Mouse (Mus musculus) kidney, adult 2 months (tissue): Measurements from ENCODE around the gene Dbh. TPM values are rescaled to one million over a fixed set of nuclear protein-coding genes. Genes with fewer than 3 reads are reported as not detected.

Source experiments
- DNase-seq: peaks from one replicate; pipeline ENCODE4 v3.0.0; 2021
- H3K27ac ChIP-seq: fragments of 200-500 bp; 2 replicates; pipeline ENCODE4 v1.5.1; 2012; ENCODE audit warnings: low read depth, low read length, control low read depth, inconsistent platforms; ENCODE audit not compliant: insufficient read depth
- H3K27me3 ChIP-seq: fragments of 200-500 bp; replicated peaks from 2 replicates; pipeline ENCODE4 v1.6.1; 2012; ENCODE audit warnings: mild to moderate bottlenecking, moderate library complexity, low read length, inconsistent platforms; ENCODE audit not compliant: control insufficient read depth, insufficient read depth
- H3K36me3 ChIP-seq: fragments of 200-500 bp; 2 replicates; pipeline ENCODE4 v1.6.1; 2012; ENCODE audit warnings: mild to moderate bottlenecking, moderate library complexity, low read length, inconsistent platforms; ENCODE audit not compliant: control insufficient read depth, insufficient read depth
- H3K4me1 ChIP-seq: fragments of 200-500 bp; 2 replicates; pipeline ENCODE4 v1.6.1; 2011; ENCODE audit warnings: low read length; ENCODE audit not compliant: control insufficient read depth, insufficient read depth
- H3K4me3 ChIP-seq: fragments of 200-500 bp; 2 replicates; pipeline ENCODE4 v1.5.1; 2011; ENCODE audit warnings: mild to moderate bottlenecking, low read depth, low read length, control low read depth; ENCODE audit not compliant: insufficient read depth
- CTCF ChIP-seq: fragments of 200-500 bp; conservative IDR thresholded peaks from 2 replicates; pipeline ENCODE4 v1.5.1; 2011; ENCODE audit warnings: low read depth, mild to moderate bottlenecking, control low read depth, low read length, moderate library complexity, mixed read lengths; ENCODE audit not compliant: insufficient read depth, insufficient read length
- POLR2A ChIP-seq: fragments of 200-500 bp; IDR thresholded peaks from one replicate; pipeline ENCODE4 v1.6.1; 2011; ENCODE audit warnings: low read depth, low read length, control low read depth
- WGBS: fragments of 180-500 bp; shearing (Covaris S2); methylation state at CpG from one replicate; pipeline ENCODE4 v1.1.7; 2018; 5-methylcytosine and 5-hydroxymethylcytosine counted together
- polyA plus RNA-seq: library from polyadenylated mRNA; depleted of rRNA; stranded (reverse); fragments of >200 nt; gene quantifications from 2 replicates; pipeline ENCODE4 v1.2.3, GENCODE M21; 2012

Dbh gene
- polyA plus RNA-seq, 1 experiment, result 10.1 TPM

- DNase-seq, result peak; percentile 22
- no peak within 1 kb of the TSS for H3K27ac ChIP-seq
- WGBS, result 2% methylated on average over 45 of the region's 62 CpGs
- TF ChIP-seq CTCF, result no peak
- TF ChIP-seq POLR2A, result no peak
- no peaks in the 10 kb centered on the region for H3K4me1 ChIP-seq
- H3K4me3 ChIP-seq, result no peak within 1 kb of the TSS
- no peaks in the 10 kb centered on the region for H3K36me3 ChIP-seq
- no peaks in the 10 kb centered on the region for H3K27me3 ChIP-seq
Observed at GRCm38 (mm10) chr2:27141950-27142693, 22.9 kb upstream of the Dbh start, which contains the start of gene Fam163b. Gene Fam163b, minus strand, starts transcription at chr2:27142491.

- H3K27ac ChIP-seq, result no peak overlapping the region
- no peak for DNase-seq
- WGBS, result 61% methylated on average over 2 of the region's 2 CpGs
- H3K4me1 ChIP-seq, result no peaks in the 10 kb centered on the region
- no peaks in the 10 kb centered on the region for H3K27me3 ChIP-seq
- no peaks in the 10 kb centered on the region for H3K36me3 ChIP-seq
- no peak overlapping the region for H3K4me3 ChIP-seq
- TF ChIP-seq POLR2A (no peak), CTCF (no peak)
Observed at GRCm38 (mm10) chr2:27144957-27145356, 20.1 kb upstream of the Dbh start.

DNA sequence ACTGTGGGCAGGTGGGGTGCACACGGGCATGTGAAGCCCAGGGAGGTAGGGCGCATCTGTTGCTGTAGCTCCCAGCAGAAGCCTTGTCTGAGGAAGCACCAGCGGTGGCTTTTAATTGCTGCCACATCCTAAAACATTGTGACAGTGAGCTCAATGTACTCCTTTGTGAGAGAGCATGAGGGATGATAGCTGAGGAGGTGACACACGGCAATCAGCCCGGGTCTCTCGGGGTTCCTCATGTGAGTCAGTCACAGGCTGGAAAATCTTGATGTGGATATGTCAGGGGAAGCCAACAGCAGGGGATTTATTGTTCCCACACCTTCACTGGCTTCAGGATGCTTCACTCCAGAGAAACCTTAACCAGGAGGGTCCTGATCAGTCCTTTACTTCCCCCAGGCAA is 18.2 kb upstream of the Dbh start:
- whole genome bisulfite sequencing, result 79% methylated on average over 6 of the region's 6 CpGs
- H3K4me3 ChIP-seq, result no peak overlapping the region

DNA sequence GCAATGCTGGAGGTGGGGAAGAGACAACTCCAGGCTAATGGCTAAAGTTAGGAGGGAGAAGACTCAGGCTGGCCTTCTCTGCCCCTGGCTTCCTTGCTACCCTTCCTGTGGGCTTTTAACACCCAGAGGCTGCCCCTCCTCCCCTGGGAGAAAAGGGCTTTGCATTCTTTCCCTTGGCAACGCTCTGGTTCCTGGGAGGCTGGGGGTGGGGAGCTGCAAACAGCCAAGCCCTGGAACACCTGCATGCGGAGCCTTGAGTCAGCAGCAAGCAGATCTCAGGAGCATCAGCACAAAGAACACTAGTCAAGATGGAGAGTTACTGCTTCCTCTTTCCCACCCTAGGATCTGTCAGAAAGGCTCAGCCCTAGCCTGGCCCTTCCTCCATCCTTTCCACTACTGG is 15.6 kb upstream of the Dbh start:
- H3K27ac ChIP-seq, result no peak overlapping the region
- whole genome bisulfite sequencing, result 15% methylated on average over 2 of the region's 2 CpGs
- H3K36me3 ChIP-seq, result no peaks in the 10 kb centered on the region
- no peaks in the 10 kb centered on the region for H3K4me1 ChIP-seq
- H3K4me3 ChIP-seq, result no peak overlapping the region
- DNase-seq, result no peak
- no peak for TF ChIP-seq CTCF
- TF ChIP-seq POLR2A, result no peak
- H3K27me3 ChIP-seq, result no peaks in the 10 kb centered on the region

More for the DNA sequence above, 18.2 kb upstream of the Dbh start:
- no peaks in the 10 kb centered on the region for H3K27me3 ChIP-seq
- H3K27ac ChIP-seq, result no peak overlapping the region
- H3K36me3 ChIP-seq, result no peaks in the 10 kb centered on the region
- TF ChIP-seq POLR2A (no peak), CTCF (no peak)
- DNase-seq, result no peak
- H3K4me1 ChIP-seq, result no peaks in the 10 kb centered on the region

GRCm38 (mm10) chr2:27154466-27155185 is 10.4 kb upstream of the Dbh start:
- TF ChIP-seq POLR2A (no peak), CTCF (no peak)
- peak; percentile 63 for DNase-seq
- WGBS, result 48% methylated on average over 10 of the region's 10 CpGs
- no peaks in the 10 kb centered on the region for H3K36me3 ChIP-seq
- H3K4me3 ChIP-seq, result no peak overlapping the region
- no peaks in the 10 kb centered on the region for H3K27me3 ChIP-seq
- no peak overlapping the region for H3K27ac ChIP-seq
- no peaks in the 10 kb centered on the region for H3K4me1 ChIP-seq

DNA sequence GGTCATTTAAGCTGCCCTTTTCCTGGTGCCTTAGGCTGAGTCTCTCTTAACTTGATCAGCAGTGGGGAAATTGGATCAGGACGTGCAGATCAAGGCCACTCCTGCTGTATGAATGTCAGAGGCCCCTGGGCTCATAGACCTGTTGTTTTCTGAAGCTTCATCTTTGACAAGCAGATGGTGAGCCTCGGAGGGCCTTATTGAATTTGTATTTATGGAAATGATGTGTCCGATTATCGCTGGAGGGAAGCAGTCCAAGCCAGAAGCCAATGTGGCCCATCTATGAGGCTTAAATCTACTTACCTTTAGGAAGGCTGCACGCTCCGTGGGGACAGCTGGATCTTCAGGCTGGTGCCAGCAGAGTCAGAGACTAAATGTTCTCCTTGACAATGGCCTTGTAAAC is 8.4 kb upstream of the Dbh start:
- no peaks in the 10 kb centered on the region for H3K36me3 ChIP-seq
- DNase-seq, result no peak
- TF ChIP-seq POLR2A (no peak), CTCF (no peak)
- H3K4me3 ChIP-seq, result no peak overlapping the region
- 87% methylated on average over 6 of the region's 6 CpGs for WGBS
- H3K27me3 ChIP-seq, result no peaks in the 10 kb centered on the region
- no peaks in the 10 kb centered on the region for H3K4me1 ChIP-seq
- no peak overlapping the region for H3K27ac ChIP-seq

DNA sequence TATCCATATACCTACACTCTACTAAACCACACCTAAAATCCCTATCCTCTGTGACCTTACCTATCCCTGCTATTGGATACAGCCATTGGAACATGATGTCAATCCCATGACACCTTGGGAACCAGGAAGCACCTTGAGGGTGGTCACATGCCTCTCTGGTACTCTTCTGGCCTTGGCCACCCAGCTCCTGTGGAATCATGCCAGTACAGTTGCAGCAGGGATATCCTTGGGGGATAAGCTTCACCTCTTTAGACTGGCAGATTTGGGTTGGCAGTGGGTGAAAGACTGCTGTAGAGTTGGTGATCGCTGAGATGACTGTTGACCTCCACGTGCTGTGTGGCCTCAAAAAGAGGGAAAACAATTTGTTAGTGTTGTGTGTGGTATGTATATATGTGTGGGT is 3.5 kb upstream of the Dbh start:
- TF ChIP-seq CTCF, result no peak
- TF ChIP-seq POLR2A, result no peak
- no peak for DNase-seq
- Histone ChIP-seq H3K27ac (no peak overlapping the region), H3K4me3 (no peak overlapping the region), H3K4me1 (no peaks in the 10 kb centered on the region), H3K27me3 (no peaks in the 10 kb centered on the region), H3K36me3 (no peaks in the 10 kb centered on the region)
- WGBS, result 88% methylated on average over 2 of the region's 2 CpGs
